Mouse (Mus musculus) midbrain, embryonic 12.5 days (tissue): ENCODE data around the gene Eno1. TPM values are rescaled to one million over a fixed set of nuclear protein-coding genes. Genes with fewer than 3 reads are reported as not detected.
"Not testable (repeated sequence)": the region's sequence is repeated elsewhere in the genome, so short reads cannot be mapped to it uniquely, and the experiment has no call there.

Experiments used
- ATAC-seq: fragments of 200-750 bp; cut with Nextera tagmentation; 2 replicates; pipeline ENCODE4 v1.8.0; 2017; ENCODE audit warnings: low read depth, moderate TSS enrichment, moderate library complexity; ENCODE audit not compliant: low FRiP score
- H3K27ac ChIP-seq: fragments of 300-500 bp; sonication (generic); replicated peaks from 2 replicates; pipeline ENCODE4 v1.5.1; 2016; ENCODE audit warnings: mild to moderate bottlenecking
- H3K27me3 ChIP-seq: fragments of 300-500 bp; sonication (generic); 2 replicates; pipeline ENCODE4 v1.6.1; 2016; ENCODE audit warnings: mild to moderate bottlenecking
- H3K36me3 ChIP-seq: fragments of 300-500 bp; sonication (generic); 2 replicates; pipeline ENCODE4 v1.6.1; 2016
- H3K4me1 ChIP-seq: fragments of 300-500 bp; sonication (generic); 2 replicates; pipeline ENCODE4 v1.6.1; 2016
- H3K4me2 ChIP-seq: fragments of 300-500 bp; sonication (generic); replicated peaks from 2 replicates; pipeline ENCODE4 v1.6.1; 2016; ENCODE audit warnings: mild to moderate bottlenecking, moderate library complexity
- H3K4me3 ChIP-seq: fragments of 300-500 bp; sonication (generic); 2 replicates; pipeline ENCODE4 v1.5.1; 2016; ENCODE audit warnings: mild to moderate bottlenecking
- H3K9ac ChIP-seq: fragments of 300-500 bp; sonication (generic); replicated peaks from 2 replicates; pipeline ENCODE4 v1.6.1; 2016; ENCODE audit warnings: mild to moderate bottlenecking, moderate library complexity
- H3K9me3 ChIP-seq: fragments of 300-500 bp; sonication (generic); 2 replicates; pipeline ENCODE4 v1.6.1; 2016; ENCODE audit warnings: mild to moderate bottlenecking
- WGBS: fragments of 180-500 bp; shearing (Covaris S2); methylation state at CpG from one replicate; pipeline ENCODE4 v1.1.7; 2016; 5-methylcytosine and 5-hydroxymethylcytosine counted together
- polyA plus RNA-seq: library from polyadenylated mRNA; unstranded; fragments of >200 nt; fragmentation: Nextera tagmentation; extraction: Ambion mirVana; gene quantifications from 2 replicates; pipeline ENCODE4 v1.2.1, GENCODE M21; 2016

Gene Eno1
- polyA plus RNA-seq, 1 experiment from 2014 or later, result 1,083 TPM

DNA sequence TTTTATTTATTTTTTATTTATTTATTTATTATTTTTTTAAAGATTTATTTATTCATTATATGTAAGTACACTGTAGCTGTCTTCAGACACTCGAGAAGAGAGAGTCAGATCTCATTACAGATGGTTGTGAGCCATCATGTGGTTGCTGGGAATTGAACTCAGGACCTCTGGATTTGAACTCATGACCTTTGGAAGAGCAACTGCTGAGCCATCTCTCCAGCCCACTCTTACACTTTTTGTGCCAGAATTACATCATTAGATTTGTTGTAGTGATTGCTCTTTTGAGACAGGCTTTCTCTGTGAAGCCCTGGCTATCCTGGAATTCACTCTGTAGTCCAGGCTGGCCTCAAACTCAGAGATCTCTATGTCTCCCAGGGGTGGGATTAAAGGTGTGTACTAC, 50.9 kb downstream of the Eno1 start:
- 71% methylated on average over 1 of the region's 1 CpGs for WGBS
- not testable (repeated sequence) for H3K27ac ChIP-seq, H3K4me3 ChIP-seq, H3K4me2 ChIP-seq, H3K9me3 ChIP-seq, H3K27me3 ChIP-seq, H3K9ac ChIP-seq, ATAC-seq
- H3K4me1 ChIP-seq, result peaks cover 28% of the 10 kb centered on the region
- H3K36me3 ChIP-seq, result peaks cover 14% of the 10 kb centered on the region

DNA sequence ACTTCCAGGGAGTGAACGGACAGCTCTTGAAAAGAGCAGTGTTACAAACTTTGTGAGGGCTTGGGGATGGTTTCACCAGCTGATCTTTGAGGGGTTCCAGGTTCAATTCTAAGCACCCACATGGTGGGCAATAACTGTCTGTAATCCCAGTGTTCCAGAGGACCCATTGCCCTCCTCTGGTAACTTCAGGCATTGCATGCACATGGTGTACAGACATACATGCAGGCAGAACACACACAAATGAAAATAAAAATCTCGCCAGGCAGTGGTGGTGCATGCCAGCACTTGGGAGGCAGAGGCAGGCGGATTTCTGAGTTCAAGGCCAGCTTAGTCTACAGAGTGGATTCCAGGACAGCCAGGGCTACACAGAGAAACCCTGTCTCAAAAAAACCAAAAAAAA, 55.4 kb downstream of the Eno1 start:
- peaks cover 14% of the 10 kb centered on the region for H3K36me3 ChIP-seq
- 0 out of 2 replicates have a peak, but pooled peaks cover 6% of the 10 kb centered on the region for H3K9me3 ChIP-seq
- no peak overlapping the region for H3K4me2 ChIP-seq
- H3K27me3 ChIP-seq, result no peaks in the 10 kb centered on the region
- H3K4me1 ChIP-seq, result peaks cover 12% of the 10 kb centered on the region
- no peak overlapping the region for H3K9ac ChIP-seq
- no peak for ATAC-seq
- 99% methylated on average over 3 of the region's 3 CpGs for WGBS
- no peak overlapping the region for H3K4me3 ChIP-seq
- no peak overlapping the region for H3K27ac ChIP-seq

DNA sequence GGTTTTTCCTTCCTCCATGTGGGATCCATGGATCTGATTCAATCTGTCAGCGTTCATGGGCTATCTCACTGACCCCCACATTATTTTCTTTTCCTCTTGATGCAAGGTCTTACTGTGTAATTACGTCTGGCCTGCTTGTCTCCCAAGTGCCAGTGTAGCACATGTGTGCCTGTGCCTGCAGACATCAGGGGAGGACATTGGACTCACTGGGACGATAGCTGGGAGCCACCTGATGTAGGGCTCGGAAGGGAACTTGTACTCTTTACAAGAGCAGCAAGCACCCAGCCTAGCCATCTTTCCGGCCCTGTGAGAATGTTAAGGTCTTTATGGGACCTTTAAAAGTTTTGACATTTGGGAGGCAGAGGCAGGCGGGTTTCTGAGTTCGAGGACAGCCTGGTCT, 58.3 kb downstream of the Eno1 start:
- Histone ChIP-seq H3K4me3 (no peak overlapping the region), H3K36me3 (peaks cover 14% of the 10 kb centered on the region), H3K27me3 (no peaks in the 10 kb centered on the region), H3K9me3 (0 out of 2 replicates have a peak, but pooled peaks cover 6% of the 10 kb centered on the region), H3K27ac (no peak overlapping the region), H3K4me2 (no peak overlapping the region), H3K9ac (no peak overlapping the region), H3K4me1 (no peaks in the 10 kb centered on the region; the same call in 1 of the 2 replicates)
- WGBS, result 96% methylated on average over 7 of the region's 7 CpGs
- ATAC-seq, result no peak

DNA sequence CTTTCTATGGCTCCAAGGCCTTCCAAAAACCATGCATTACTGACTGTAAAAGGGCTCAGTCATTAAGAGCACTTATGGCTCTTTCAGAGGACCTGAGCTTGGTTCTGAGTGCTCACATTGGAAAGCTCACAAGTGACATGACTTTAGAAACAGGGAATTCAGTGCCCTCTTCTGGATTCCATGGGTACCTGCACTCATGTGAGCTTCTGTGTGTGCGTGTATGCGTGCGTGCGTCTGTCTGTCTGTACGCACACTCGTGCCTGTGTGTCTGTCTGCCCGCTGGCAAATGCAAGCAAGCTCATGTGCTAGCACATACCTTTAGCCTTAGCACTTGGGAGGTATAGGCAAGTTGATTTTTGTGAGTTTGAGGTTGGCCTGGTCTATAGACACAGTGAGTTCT, 59.4 kb downstream of the Eno1 start:
- Histone ChIP-seq H3K9ac (no peak overlapping the region), H3K27ac (no peak overlapping the region), H3K4me2 (no peak overlapping the region), H3K27me3 (no peaks in the 10 kb centered on the region), H3K9me3 (0 out of 2 replicates have a peak, but pooled peaks cover 6% of the 10 kb centered on the region), H3K36me3 (peaks cover 7% of the 10 kb centered on the region), H3K4me1 (no peaks in the 10 kb centered on the region; the same call in 1 of the 2 replicates), H3K4me3 (no peak overlapping the region)
- ATAC-seq, result no peak
- WGBS, result 97% methylated on average over 7 of the region's 7 CpGs

Other genes with a start within 250 kb of the Eno1 start
- gene H6pd, start 227.7 kb upstream of the Eno1 start, polyA plus RNA-seq, result 2.9 and 4.1 TPM in 2 replicates
- gene Gpr157, start 149.4 kb upstream of the Eno1 start, polyA plus RNA-seq, result 0.43 and 0.58 TPM in 2 replicates
- gene Slc2a5, start 117.4 kb upstream of the Eno1 start, polyA plus RNA-seq, result 1.4 and 1.8 TPM in 2 replicates
- gene Slc2a7, start 87.7 kb upstream of the Eno1 start, polyA plus RNA-seq, result not detected in 2 replicates
- gene Car6, start 35.4 kb upstream of the Eno1 start, polyA plus RNA-seq, result not detected in 2 replicates
- gene Rere, start 44.9 kb downstream of the Eno1 start, polyA plus RNA-seq, result 50.7 and 59.1 TPM in 2 replicates